Mouse (Mus musculus) urinary bladder, postnatal 4 days (tissue): ENCODE data around the gene Ctnnbl1.

ENCODE experiments used
- DNase-seq, 2 experiments: peaks; one replicate each; pipeline ENCODE4 v3.0.0; 2021 to 2022; ENCODE audit warnings: low spot score in 2 of 2

Ctnnbl1 gene

DNA sequence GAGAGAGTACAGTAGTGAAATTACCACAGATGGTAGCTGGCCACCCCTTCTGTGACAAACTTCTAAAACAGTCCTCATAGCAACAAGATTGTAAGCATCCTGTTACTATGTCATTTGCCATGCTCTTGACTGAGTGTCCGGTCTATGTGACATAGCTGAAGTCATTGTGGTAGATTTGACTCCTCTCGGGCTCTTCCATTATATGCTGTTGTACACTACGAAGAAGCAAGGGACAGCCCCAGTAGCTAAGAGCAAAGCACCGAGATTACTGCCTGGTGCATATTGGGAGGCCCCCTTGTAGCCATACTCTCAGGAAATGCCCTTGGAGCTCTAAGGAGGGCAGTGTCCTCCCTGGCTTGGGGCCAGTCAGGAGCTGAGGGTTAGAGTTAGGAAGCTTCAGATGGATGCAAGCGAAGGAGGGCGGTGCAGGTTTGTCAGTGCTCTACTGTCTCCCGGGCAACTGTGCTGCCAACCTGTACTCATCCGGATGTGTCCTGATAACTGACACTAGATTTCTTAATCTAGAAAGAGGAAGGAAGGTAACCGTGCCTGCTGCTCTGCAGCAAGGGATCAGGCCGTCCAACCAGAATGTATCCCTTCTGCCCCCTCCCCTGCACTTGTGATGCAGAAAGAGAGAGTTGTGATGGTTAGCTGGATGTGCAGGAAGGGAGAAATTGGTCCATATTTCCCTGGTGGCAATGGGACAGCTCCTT is 55.8 kb downstream of the Ctnnbl1 start:
- no peak for DNase-seq

- DNase-seq: no peak
Measured at GRCm38 (mm10) chr2:157793851-157794332, 56.7 kb downstream of the Ctnnbl1 start.

DNA sequence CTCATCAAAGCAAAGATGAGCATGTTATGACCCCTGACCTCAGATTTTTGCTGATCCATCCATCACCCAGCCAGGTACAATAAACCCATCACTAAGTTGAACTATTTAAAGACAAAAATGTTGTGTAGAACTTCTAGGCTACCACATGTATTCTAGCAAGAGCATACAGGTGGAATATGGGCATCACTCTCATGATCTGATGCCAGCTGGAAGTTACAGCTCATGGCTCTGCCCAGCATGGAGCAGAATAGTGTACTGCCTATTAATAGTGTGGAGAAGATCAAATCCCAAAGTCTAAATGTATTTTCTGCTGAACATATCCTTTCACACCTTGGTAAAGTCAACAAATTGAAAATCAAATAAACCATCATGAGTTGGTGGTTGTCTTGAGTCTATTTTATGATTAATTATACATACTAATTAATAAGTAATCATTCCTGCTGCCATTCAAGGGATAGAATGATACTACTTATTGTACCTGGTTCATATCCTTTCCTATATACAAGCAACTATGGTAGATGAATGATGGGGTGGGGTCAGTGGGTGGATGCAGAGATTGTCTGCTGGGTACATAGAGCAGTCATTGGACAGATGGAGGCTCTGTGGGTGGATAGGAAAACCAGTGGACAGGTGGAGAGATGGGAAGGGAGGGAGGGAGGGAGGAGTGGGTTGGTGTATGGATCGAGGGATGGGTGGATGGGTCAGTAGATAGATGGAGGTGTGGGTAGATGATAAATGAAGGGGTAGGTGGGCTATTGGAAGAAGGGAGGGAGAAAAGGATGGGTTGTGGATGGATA is 58.6 kb downstream of the Ctnnbl1 start:
- DNase-seq: no peak

DNA sequence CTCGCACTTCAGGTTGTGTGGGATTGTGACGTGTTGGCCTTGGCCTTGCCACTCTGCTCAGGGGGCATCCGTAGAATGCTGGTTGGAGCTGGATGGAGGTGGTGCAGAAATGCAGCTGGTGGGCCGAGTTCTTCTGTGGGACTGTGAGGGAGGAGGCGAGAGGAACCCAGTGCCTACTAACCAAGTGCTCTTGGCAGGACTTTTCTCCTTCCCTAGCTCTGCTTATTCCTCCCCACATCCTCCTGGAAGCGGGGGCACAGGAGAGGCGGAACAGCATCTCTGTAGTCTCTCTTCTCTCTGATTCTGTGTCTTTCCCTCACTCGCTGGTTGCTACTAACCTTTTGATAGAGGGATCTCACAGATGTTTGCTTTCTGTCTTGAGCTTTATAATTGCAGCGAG is 62.3 kb downstream of the Ctnnbl1 start:
- no peak for DNase-seq

DNA sequence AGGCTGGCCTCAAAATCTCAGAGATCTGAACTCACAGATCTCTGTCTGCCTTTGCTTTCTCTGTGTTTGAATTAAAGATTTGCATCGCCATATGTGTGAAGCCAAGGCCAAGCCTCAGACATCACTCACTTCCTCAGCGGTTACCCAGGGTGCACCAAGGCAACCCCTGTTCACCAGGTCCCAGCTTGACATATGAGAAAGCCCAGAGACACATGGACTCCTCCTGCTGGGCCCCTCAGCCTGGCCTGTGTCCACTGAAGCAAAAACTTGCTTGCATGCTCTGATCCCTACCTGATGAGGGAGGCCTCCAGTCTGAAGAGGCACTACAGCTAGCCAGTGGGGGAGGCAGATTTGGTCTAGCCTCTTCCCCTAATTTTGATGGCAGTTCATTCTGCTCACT is 63.1 kb downstream of the Ctnnbl1 start:
- DNase-seq: no peak

- DNase-seq: no peak
Measured at GRCm38 (mm10) chr2:157800746-157801501, 63.7 kb downstream of the Ctnnbl1 start.

DNA sequence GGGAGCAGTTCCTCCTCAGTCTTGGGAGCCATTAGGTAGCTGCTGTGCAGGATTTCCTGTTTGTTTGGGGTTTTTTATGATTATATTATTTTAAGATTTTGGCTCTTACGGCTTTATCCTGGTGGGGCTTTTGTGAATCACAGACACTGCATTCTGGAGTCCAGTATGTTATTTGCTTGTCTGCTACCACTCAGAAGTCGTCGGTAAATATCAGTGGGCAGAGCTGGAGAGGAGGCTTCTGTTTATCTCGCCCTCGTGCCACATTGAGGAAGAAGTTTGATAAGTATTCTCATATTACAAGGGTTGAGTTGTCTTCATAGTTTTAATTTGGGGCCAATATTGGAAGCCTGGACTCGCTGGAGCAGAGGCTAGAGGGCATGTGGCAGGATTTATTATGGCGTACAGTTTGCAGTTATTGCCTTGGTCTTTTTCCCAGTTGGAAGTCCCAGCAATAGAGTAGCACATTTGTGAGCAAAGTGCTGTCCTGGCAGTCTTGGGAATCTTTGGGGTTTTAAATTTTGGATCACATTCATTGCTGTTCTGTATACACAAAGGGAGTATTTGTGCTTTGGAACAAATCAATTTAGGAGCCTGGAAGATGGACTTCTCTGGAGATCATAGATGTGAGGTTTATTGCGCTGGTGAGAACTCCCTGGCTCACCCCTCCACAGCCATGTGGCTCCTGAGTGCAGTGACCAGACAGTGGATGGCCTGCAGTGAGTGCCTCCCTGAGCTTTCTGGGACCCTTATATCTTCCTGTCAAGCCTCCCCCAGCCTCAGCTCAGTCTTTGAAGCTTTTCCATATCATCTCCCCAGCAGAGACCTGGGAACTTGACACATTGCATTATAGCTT is 64.5 kb downstream of the Ctnnbl1 start:
- DNase-seq: no peak

- no peak for DNase-seq
Measured at GRCm38 (mm10) chr2:157802666-157803065, 65.5 kb downstream of the Ctnnbl1 start.

GRCm38 (mm10) chr2:157804388-157804787 is 67.2 kb downstream of the Ctnnbl1 start:
- DNase-seq: no peak

DNA sequence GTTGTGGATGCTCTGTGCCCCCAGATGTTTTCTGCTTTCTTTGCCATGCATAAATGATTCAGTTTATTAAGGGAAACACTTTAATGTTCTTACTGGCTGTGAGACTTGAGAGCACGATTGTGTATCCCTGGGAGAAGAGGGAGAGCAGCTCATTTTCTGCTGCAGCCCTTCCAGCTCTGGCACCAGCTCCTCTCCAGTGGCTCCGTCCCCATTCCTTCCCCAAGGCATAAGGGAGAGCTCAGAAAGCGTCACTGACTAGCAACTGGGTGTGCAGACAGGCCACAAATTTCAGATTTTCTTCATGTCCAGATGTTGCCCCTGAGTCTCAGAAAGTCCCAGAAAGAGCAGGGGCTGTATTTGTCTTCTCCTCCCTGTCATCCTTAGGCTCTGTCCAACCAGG is 67.9 kb downstream of the Ctnnbl1 start:
- no peak for DNase-seq

DNA sequence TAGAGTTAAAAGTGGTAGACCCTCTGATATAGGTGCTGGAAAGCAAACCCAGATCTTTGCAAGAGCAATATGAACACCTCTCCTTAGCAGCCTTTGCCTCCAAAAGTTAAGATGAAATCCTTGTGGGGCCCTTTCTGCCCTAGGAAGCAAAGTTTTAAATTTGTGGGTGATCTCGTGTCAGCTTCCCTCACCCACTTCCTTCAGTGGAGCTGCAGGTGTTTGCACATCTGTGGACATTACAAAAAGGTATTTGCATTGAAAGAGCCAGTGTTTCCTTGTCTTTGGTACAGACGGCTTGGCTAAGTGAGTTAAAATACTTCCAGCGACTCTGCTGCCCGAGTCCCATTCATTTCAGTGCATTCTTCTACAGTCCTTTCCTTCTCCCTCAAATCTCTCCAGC is 69.9 kb downstream of the Ctnnbl1 start:
- no peak for DNase-seq

DNA sequence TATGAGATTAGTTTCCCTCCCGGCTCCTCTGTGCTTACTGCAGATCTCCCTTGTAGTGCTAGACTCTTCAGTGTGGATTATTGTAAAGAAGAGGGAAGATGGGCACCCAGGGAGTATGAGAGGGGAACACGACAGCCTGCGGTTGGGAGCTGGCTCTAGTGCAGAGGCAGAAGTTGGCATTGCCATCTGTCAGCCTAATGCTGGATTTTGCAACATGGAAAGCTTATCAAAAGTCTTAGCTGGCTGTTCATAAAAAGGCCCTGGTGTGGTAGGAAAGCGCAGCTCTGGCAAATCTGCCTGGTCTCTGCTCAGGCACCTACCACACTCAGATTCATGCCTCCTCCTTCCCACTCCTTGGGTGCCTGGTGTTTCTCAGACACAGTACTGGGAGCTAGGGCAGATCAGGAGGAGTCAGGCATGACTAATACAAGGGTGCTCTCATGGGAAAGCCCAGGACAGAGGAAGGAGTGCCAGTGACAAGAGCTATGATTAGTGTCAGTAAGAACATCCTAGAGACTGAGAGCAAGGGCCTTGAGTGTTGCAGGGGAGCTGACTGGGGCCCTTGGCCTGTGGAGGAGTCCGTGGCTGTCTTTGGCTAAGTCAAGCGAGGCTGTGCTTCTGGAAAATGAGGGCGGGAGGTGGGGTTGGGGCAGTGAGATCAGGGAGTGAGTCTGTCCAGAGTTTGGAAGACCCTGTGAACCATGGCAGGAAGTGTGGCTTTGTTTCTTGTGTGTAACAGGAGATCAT is 70.6 kb downstream of the Ctnnbl1 start:
- peak in 1 of 2 experiments; percentile 49 for DNase-seq

DNA sequence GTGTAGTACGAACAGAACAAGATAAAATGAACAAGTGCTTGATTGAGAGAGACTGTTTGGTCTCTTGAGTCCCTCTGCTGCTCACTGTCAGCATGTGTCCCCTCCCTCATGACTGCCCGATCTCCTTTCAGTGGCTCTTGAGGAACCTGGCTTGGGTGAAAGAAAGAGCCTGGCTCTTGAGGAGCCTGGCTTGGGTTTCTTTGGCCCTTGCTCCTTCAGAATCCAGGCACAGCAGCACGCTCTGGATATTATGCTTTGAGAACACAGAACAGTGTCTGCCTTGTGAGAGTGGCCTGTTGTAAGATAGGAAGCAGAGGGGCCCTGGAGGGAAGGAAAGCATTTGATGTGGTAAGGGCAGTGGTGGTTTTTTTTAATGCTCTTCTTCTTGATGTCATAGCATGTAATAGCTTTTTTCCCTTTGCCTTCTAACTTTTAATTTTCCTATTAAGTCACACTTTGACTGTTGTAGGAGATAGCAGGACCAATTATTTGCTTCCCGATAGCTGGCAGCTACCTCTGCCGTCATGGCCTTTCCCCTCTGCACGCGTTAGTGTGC is 71.2 kb downstream of the Ctnnbl1 start:
- DNase-seq: peak in 1 of 2 experiments; percentile 17

DNA sequence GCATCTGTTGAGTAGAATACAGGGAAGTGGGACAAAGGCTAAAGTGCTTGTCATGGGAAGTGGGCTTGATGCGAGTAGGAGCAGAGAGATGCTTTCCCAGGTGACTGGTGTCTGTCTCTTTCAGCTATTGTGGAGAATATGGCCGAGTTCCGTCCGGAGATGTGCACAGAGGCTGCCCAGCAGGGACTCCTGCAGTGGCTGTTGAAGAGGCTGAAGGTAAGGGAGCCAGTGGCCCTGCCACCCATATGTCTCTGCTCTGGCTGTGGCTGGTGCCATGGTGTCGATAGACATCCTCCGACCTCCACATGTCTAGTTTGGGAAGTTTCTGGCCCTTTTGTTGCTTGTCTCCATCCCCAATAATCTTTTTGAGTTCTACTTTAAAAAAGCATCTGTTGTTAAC is 72.1 kb downstream of the Ctnnbl1 start:
- DNase-seq: peak in 1 of 2 experiments; percentile 48

DNA sequence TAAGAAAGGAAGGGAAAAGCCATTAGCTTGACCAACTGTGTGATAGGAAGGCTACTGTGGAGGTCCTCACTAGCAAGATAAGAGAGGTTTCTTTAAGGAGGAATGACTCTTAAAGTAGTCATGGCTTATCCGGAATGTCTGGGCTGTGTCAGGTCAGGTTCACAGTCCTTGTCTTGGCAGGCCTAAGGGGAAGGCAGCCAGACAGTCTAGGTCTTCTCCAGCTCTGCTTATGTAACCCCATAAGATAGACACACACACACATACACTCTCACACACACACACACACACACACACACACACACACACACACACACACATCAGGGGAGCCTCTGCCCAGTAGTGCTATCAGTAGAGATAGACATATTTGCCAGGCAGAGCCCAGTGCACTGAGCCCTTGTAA is 73.5 kb downstream of the Ctnnbl1 start:
- peak in 1 of 2 experiments; percentile 19 for DNase-seq

- peak in 1 of 2 experiments; percentile 52 for DNase-seq
Measured at GRCm38 (mm10) chr2:157813121-157813520, 75.9 kb downstream of the Ctnnbl1 start.

GRCm38 (mm10) chr2:157814116-157814964 is 77.1 kb downstream of the Ctnnbl1 start:
- DNase-seq: peak in 1 of 2 experiments; percentile 50

DNA sequence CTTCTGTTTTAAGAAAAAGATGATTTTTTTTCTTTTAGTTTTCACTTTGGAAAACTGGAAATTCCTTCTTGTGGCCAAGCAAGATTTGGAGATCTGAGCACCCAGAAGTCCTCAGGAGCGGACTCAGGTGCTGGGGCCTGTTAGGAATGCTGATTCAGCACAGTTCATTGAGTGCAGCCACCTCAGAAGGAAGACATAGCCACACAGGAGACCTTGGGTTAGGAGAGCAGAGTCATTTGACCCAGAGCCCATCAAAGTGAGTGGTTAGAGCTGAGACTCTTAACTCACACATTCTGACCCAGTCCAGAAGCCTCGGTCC is 77.7 kb downstream of the Ctnnbl1 start:
- peak in 1 of 2 experiments; percentile 26 for DNase-seq

- DNase-seq: peak in 1 of 2 experiments; percentile 50
Measured at GRCm38 (mm10) chr2:157817672-157818071, 80.5 kb downstream of the Ctnnbl1 start.
